Mouse (Mus musculus): Measurements from ENCODE around the gene Evi5.
A peak's percentile ranks its signal among the peaks of the same experiment; 100 is the strongest.
"Not testable (repeated sequence)": the region's sequence is repeated elsewhere in the genome, so short reads cannot be mapped to it uniquely, and the experiment has no call there.

Gene Evi5

GRCm38 (mm10) chr5:107874561-107875260 is at the start of gene Evi5:
Gene Evi5 (minus strand): TSS chr5:107875107.
- DNase-seq (ENCODE audit: low read depth): peak; percentile 74

GRCm38 (mm10) chr5:107924564-107924963 is 49.7 kb upstream of the Evi5 start:
- DNase-seq (ENCODE audit: low read depth): no peak

GRCm38 (mm10) chr5:107922836-107923235 is 47.9 kb upstream of the Evi5 start:
- no peak for DNase-seq (ENCODE audit: low read depth)

GRCm38 (mm10) chr5:107921400-107922252 is 46.7 kb upstream of the Evi5 start:
- peak; percentile 73 for DNase-seq (ENCODE audit: low read depth)

GRCm38 (mm10) chr5:107915280-107915679 is 40.4 kb upstream of the Evi5 start:
- DNase-seq (ENCODE audit: low read depth): no peak

GRCm38 (mm10) chr5:107911012-107911411 is 36.1 kb upstream of the Evi5 start:
- DNase-seq (ENCODE audit: low read depth): no peak

GRCm38 (mm10) chr5:107910084-107910616 is 35.2 kb upstream of the Evi5 start:
- DNase-seq (ENCODE audit: low read depth): no peak

- no peak for DNase-seq (ENCODE audit: low read depth)
Observed at GRCm38 (mm10) chr5:107909668-107910067, 34.8 kb upstream of the Evi5 start.

- DNase-seq (ENCODE audit: low read depth): no peak
Observed at GRCm38 (mm10) chr5:107908514-107909110, 33.7 kb upstream of the Evi5 start.

GRCm38 (mm10) chr5:107904325-107904724 is 29.4 kb upstream of the Evi5 start:
- no peak for DNase-seq (ENCODE audit: low read depth)

GRCm38 (mm10) chr5:107901014-107901615 is 26.2 kb upstream of the Evi5 start:
- no peak for DNase-seq (ENCODE audit: low read depth)

- peak; percentile 96 for DNase-seq (ENCODE audit: low read depth)
Observed at GRCm38 (mm10) chr5:107900206-107901013, 25.5 kb upstream of the Evi5 start, which contains the start of gene Rpl5. Gene Rpl5 (plus strand): TSS chr5:107900502.

GRCm38 (mm10) chr5:107896265-107896664 is 21.4 kb upstream of the Evi5 start:
- DNase-seq (ENCODE audit: low read depth): no peak

GRCm38 (mm10) chr5:107894676-107895075 is 19.8 kb upstream of the Evi5 start:
- no peak for DNase-seq (ENCODE audit: low read depth)

GRCm38 (mm10) chr5:107891515-107891914 is 16.6 kb upstream of the Evi5 start:
- not testable (repeated sequence) for DNase-seq (ENCODE audit: low read depth)

GRCm38 (mm10) chr5:107889994-107890888 is 15.3 kb upstream of the Evi5 start:
- DNase-seq (ENCODE audit: low read depth): no peak

- DNase-seq (ENCODE audit: low read depth): no peak
Observed at GRCm38 (mm10) chr5:107880710-107881109, 5.8 kb upstream of the Evi5 start.

- no peak for DNase-seq (ENCODE audit: low read depth)
Observed at GRCm38 (mm10) chr5:107877053-107877452, 2.1 kb upstream of the Evi5 start.

GRCm38 (mm10) chr5:107875261-107875611 is 329 bp upstream of the Evi5 start:
- DNase-seq (ENCODE audit: low read depth): no peak

- peak; percentile 86 for DNase-seq (ENCODE audit: low read depth)
Observed at GRCm38 (mm10) chr5:107873886-107874302, 1.0 kb downstream of the Evi5 start.

Data from c-Kit-positive CD71-positive TER-119-negative erythroid progenitor cells, embryonic 14.5 days (primary cell).